Mouse (Mus musculus) MEL (cell line): ENCODE measurements around the gene Pde10a. TPM values are rescaled to one million over a fixed set of nuclear protein-coding genes. Genes with fewer than 3 reads are reported as not detected.

ENCODE experiments used
- DNase-seq: peaks from one replicate; pipeline ENCODE4 v3.0.0; 2011; ENCODE audit warnings: low read depth, low spot score
- H3K27ac ChIP-seq: 2 replicates; pipeline ENCODE4 v1.5.1; 2012; ENCODE audit warnings: low read depth, mild to moderate bottlenecking, control low read depth, low read length, moderate library complexity; ENCODE audit not compliant: control insufficient read depth
- H3K27me3 ChIP-seq, 2 experiments: fragments of 150-350 bp in 1 of 2; sonication (generic) in 1 of 2; 2 replicates each; pipeline ENCODE4 v1.6.1; 2012; ENCODE audit warnings: low read length in 2 of 2, mild to moderate bottlenecking in 2 of 2, improper control_type of control experiment in 1 of 2, moderate library complexity in 1 of 2; ENCODE audit not compliant: insufficient read depth in 2 of 2, control insufficient read depth in 1 of 2
- H3K36me3 ChIP-seq, 2 experiments: 2 replicates each; pipeline ENCODE4 v1.6.1; 2012 to 2014; ENCODE audit warnings: low read length in 2 of 2, improper control_type of control experiment in 1 of 2, inconsistent platforms in 1 of 2, mild to moderate bottlenecking in 1 of 2; ENCODE audit not compliant: insufficient read depth in 2 of 2, control insufficient read depth in 1 of 2
- H3K4me1 ChIP-seq, 2 experiments: fragments of 150-350 bp in 1 of 2; sonication (generic) in 1 of 2; 2 replicates each; pipeline ENCODE4 v1.6.1; 2012; ENCODE audit warnings: low read length in 2 of 2, improper control_type of control experiment in 1 of 2, mild to moderate bottlenecking in 1 of 2; ENCODE audit not compliant: insufficient read depth in 2 of 2, control insufficient read depth in 1 of 2
- H3K4me3 ChIP-seq, 2 experiments: fragments of 150-350 bp in 1 of 2; sonication (generic) in 1 of 2; 2 replicates each; pipeline ENCODE4 v1.5.1; 2012; ENCODE audit warnings: low read depth in 2 of 2, low read length in 2 of 2, mild to moderate bottlenecking in 2 of 2, moderate library complexity in 2 of 2, control low read depth in 1 of 2, improper control_type of control experiment in 1 of 2; ENCODE audit not compliant: control insufficient read depth in 1 of 2, insufficient read depth in 1 of 2
- H3K79me2 ChIP-seq: 2 replicates; pipeline ENCODE4 v1.6.1; 2012; ENCODE audit warnings: mild to moderate bottlenecking, low read length, moderate library complexity; ENCODE audit not compliant: control insufficient read depth, poor library complexity, insufficient read depth
- H3K9ac ChIP-seq: 2 replicates; pipeline ENCODE4 v1.6.1; 2012; ENCODE audit warnings: low read depth, mild to moderate bottlenecking, control low read depth, low read length, moderate library complexity; ENCODE audit not compliant: control insufficient read depth, poor library complexity, severe bottlenecking
- H3K9me3 ChIP-seq: fragments of 150-350 bp; sonication (generic); replicated peaks from 2 replicates; pipeline ENCODE4 v1.6.1; 2012; ENCODE audit warnings: mild to moderate bottlenecking, low read length, improper control_type of control experiment, moderate library complexity; ENCODE audit not compliant: insufficient read depth
- CHD2 ChIP-seq: IDR thresholded peaks from 2 replicates; pipeline ENCODE4 v1.6.1; 2011; ENCODE audit warnings: low read length, improper control_type of control experiment
- CTCF ChIP-seq, 3 experiments: IDR thresholded peaks in 2 of 3; conservative IDR thresholded peaks in 1 of 3; 2 replicates each; pipeline ENCODE4 v1.5.1; 2011 to 2012; ENCODE audit warnings: low read length in 3 of 3, low read depth in 2 of 3, mild to moderate bottlenecking in 2 of 3, improper control_type of control experiment in 1 of 3, inconsistent platforms in 1 of 3, mixed read lengths in 1 of 3, moderate library complexity in 1 of 3; ENCODE audit not compliant: control insufficient read depth in 1 of 3, insufficient read depth in 1 of 3, poor library complexity in 1 of 3, severe bottlenecking in 1 of 3
- E2F4 ChIP-seq: IDR thresholded peaks from 2 replicates; pipeline ENCODE4 v1.6.1; 2011; ENCODE audit warnings: low read depth, low read length, improper control_type of control experiment, borderline replicate concordance
- ETS1 ChIP-seq: IDR thresholded peaks from 2 replicates; pipeline ENCODE4 v1.6.1; 2012; ENCODE audit warnings: low read depth, mild to moderate bottlenecking, inconsistent platforms, low read length, improper control_type of control experiment, moderate library complexity
- GABPA ChIP-seq: IDR thresholded peaks from 2 replicates; pipeline ENCODE4 v1.6.1; 2012; ENCODE audit warnings: low read depth, mild to moderate bottlenecking, inconsistent platforms, low read length, improper control_type of control experiment, moderate library complexity
- MYC ChIP-seq: IDR thresholded peaks from 2 replicates; pipeline ENCODE4 v1.6.1; 2011; ENCODE audit warnings: low read depth, mild to moderate bottlenecking, low read length, improper control_type of control experiment, moderate library complexity
- NELFE ChIP-seq: IDR thresholded peaks from 2 replicates; pipeline ENCODE4 v1.6.1; 2011; ENCODE audit warnings: low read depth, low read length, improper control_type of control experiment
- POLR2A ChIP-seq, 2 experiments: IDR thresholded peaks; 2 replicates each; pipeline ENCODE4 v1.6.1; 2011 to 2012; ENCODE audit warnings: low read length in 2 of 2, mild to moderate bottlenecking in 2 of 2, control low read depth in 1 of 2, improper control_type of control experiment in 1 of 2, low read depth in 1 of 2, moderate library complexity in 1 of 2; ENCODE audit not compliant: control insufficient read depth in 1 of 2, insufficient read depth in 1 of 2, poor library complexity in 1 of 2
- POLR2AphosphoS5 ChIP-seq: IDR thresholded peaks from 2 replicates; pipeline ENCODE4 v1.6.1; 2012; ENCODE audit warnings: low read depth, borderline replicate concordance, mild to moderate bottlenecking, inconsistent platforms, low read length, moderate library complexity, mixed read lengths
- RAD21 ChIP-seq: IDR thresholded peaks from 2 replicates; pipeline ENCODE4 v1.6.1; 2011; ENCODE audit warnings: mild to moderate bottlenecking, low read depth, low read length, improper control_type of control experiment
- RCOR1 ChIP-seq: IDR thresholded peaks from 2 replicates; pipeline ENCODE4 v1.6.1; 2012; ENCODE audit warnings: low read depth, mild to moderate bottlenecking, inconsistent platforms, low read length, improper control_type of control experiment
- SMC3 ChIP-seq: IDR thresholded peaks from 2 replicates; pipeline ENCODE4 v1.6.1; 2011; ENCODE audit warnings: low read depth, low read length, improper control_type of control experiment
- TAL1 ChIP-seq: IDR thresholded peaks from 2 replicates; pipeline ENCODE4 v1.6.1; 2012; ENCODE audit warnings: mild to moderate bottlenecking, inconsistent platforms, low read length, moderate library complexity, mixed read lengths
- TCF12 ChIP-seq: IDR thresholded peaks from 2 replicates; pipeline ENCODE4 v1.6.1; 2014; ENCODE audit warnings: low read depth, mild to moderate bottlenecking, inconsistent platforms, low read length, improper control_type of control experiment, moderate library complexity
- USF2 ChIP-seq, 2 experiments: IDR thresholded peaks; 2 replicates each; pipeline ENCODE4 v1.6.1; 2011 to 2012; ENCODE audit warnings: improper control_type of control experiment in 2 of 2, low read length in 2 of 2, borderline replicate concordance in 1 of 2, inconsistent platforms in 1 of 2, low read depth in 1 of 2, mild to moderate bottlenecking in 1 of 2; ENCODE audit not compliant: insufficient read depth in 1 of 2
- ZMIZ1 ChIP-seq: IDR thresholded peaks from 2 replicates; pipeline ENCODE4 v1.6.1; 2012; ENCODE audit warnings: low read depth, mild to moderate bottlenecking, inconsistent platforms, low read length, improper control_type of control experiment, moderate library complexity
- polyA plus RNA-seq, 2 experiments: library from polyadenylated mRNA; stranded (reverse) in 1 of 2; unstranded in 1 of 2; fragments of >175 nt in 1 of 2; fragments of >200 nt in 1 of 2; gene quantifications; 2 replicates each; pipeline versions ENCODE4 v1.2.1 to v1.2.4; 2012; ENCODE audit warnings: low replicate concordance in 2 of 2, low read depth in 1 of 2; ENCODE audit not compliant: insufficient read length in 2 of 2, insufficient read depth in 1 of 2, missing spikeins in 1 of 2
- total RNA-seq: library from RNA; depleted of rRNA; stranded (reverse); fragments of 300-350 nt; gene quantifications from 2 replicates; pipeline ENCODE4 v1.2.3, GENCODE M21; 2012

Pde10a gene
- total and polyA plus RNA-seq, 3 experiments, result 3.1 to 6.9 TPM; not detected in 1

DNA sequence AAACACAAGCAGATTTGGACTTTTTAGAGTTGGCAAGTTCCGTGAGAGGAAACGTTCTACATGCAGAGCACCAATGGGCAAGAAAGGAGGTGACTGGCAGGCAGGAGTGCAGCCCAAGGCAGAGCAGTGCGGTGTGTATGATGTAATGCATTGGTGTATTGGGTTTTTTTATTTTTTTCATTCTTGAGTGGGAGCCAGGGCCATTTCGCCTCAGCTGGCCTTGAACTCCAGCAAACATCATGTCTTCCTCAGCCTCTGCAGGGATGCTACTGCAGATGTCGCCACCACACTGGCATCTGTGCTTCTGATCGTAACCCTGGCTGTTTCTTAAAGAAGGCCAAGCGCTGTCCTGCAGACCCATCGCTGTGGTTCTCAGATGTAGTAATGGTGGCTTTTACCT, 285.0 kb downstream of the Pde10a start:
- no peaks in the 10 kb centered on the region for H3K4me1 ChIP-seq
- TF ChIP-seq GABPA, result no peak
- H3K36me3 ChIP-seq, result no peaks in the 10 kb centered on the region
- no peaks in the 10 kb centered on the region for H3K9me3 ChIP-seq
- H3K4me3 ChIP-seq, result no peak overlapping the region
- no peak overlapping the region for H3K9ac ChIP-seq
- H3K79me2 ChIP-seq, result no peaks in the 10 kb centered on the region
- H3K27me3 ChIP-seq, result no peaks in the 10 kb centered on the region
- H3K27ac ChIP-seq, result no peak overlapping the region
- no peak for DNase-seq

- DNase-seq, result no peak
- H3K36me3 ChIP-seq, result no peaks in the 10 kb centered on the region
- H3K9ac ChIP-seq, result no peak overlapping the region
- H3K9me3 ChIP-seq, result no peaks in the 10 kb centered on the region
- H3K79me2 ChIP-seq, result no peaks in the 10 kb centered on the region
- TF ChIP-seq TAL1, result no peak
- TF ChIP-seq MYC, result no peak
- no peak for TF ChIP-seq ETS1
- TF ChIP-seq USF2 (IDR thresholded peaks at IDR 0.05; ENCODE audit: borderline replicate concordance in 1 of 2, insufficient read depth in 1 of 2, low read depth in 1 of 2, low read length in 2 of 2), result no peak
- no peak for TF ChIP-seq POLR2A (IDR thresholded peaks at IDR 0.05; ENCODE audit: control insufficient read depth in 1 of 2, insufficient read depth in 1 of 2, low read depth in 1 of 2, low read length in 2 of 2, poor library complexity in 1 of 2)
- no peak for TF ChIP-seq ZMIZ1
- no peak for TF ChIP-seq CHD2
- TF ChIP-seq POLR2AphosphoS5, result no peak
- no peak overlapping the region for H3K27ac ChIP-seq
- no peaks in the 10 kb centered on the region for H3K4me1 ChIP-seq
- H3K27me3 ChIP-seq, result no peaks in the 10 kb centered on the region
- H3K4me3 ChIP-seq, result no peak overlapping the region
Measured at GRCm38 (mm10) chr17:8812228-8812865, 287.2 kb downstream of the Pde10a start.

- Histone ChIP-seq H3K4me3 (no peak overlapping the region), H3K79me2 (no peaks in the 10 kb centered on the region), H3K9me3 (no peaks in the 10 kb centered on the region), H3K36me3 (no peaks in the 10 kb centered on the region), H3K27ac (no peak overlapping the region), H3K4me1 (no peaks in the 10 kb centered on the region), H3K9ac (no peak overlapping the region), H3K27me3 (no peaks in the 10 kb centered on the region; a peak in 1 of 4 replicates)
- TF ChIP-seq RCOR1 (no peak), NELFE (no peak), E2F4 (no peak), TCF12 (no peak), SMC3 (no peak), USF2 (IDR thresholded peaks at IDR 0.05; ENCODE audit: borderline replicate concordance in 1 of 2, insufficient read depth in 1 of 2, low read depth in 1 of 2, low read length in 2 of 2) (no peak), CHD2 (no peak), RAD21 (no peak), CTCF (IDR thresholded peaks at IDR 0.05 in 2 of 3, conservative IDR thresholded peaks at IDR 0.05 in 1 of 3; ENCODE audit: control insufficient read depth in 1 of 3, insufficient read depth in 1 of 3, low read depth in 2 of 3, low read length in 3 of 3, poor library complexity in 1 of 3, severe bottlenecking in 1 of 3) (no peak), GABPA (no peak)
- DNase-seq, result no peak
Measured at GRCm38 (mm10) chr17:8813773-8814491, 288.8 kb downstream of the Pde10a start.
